Mouse (Mus musculus) heart, embryonic 14.5 days (tissue): ENCODE results near the gene AC153137.1. TPM values are rescaled to one million over a fixed set of nuclear protein-coding genes. Genes with fewer than 3 reads are reported as not detected.

Experiments
- ATAC-seq: fragments of 200-750 bp; cut with Nextera tagmentation; 2 replicates; pipeline ENCODE4 v1.8.0; 2017; ENCODE audit warnings: low read depth, moderate TSS enrichment; ENCODE audit not compliant: insufficient number of reproducible peaks, insufficient read depth, low FRiP score
- H3K27ac ChIP-seq, 2 experiments: fragments of 200-500 bp in 1 of 2; fragments of 300-500 bp in 1 of 2; sonication (generic) in 1 of 2; replicated peaks in 1 of 2; 2 replicates each; pipeline ENCODE4 v1.5.1; 2012 to 2014; ENCODE audit warnings: low read depth in 2 of 2, low read length in 2 of 2, control low read depth in 1 of 2, mild to moderate bottlenecking in 1 of 2, mixed read lengths in 1 of 2; ENCODE audit not compliant: control insufficient read depth in 1 of 2, insufficient read depth in 1 of 2
- H3K27me3 ChIP-seq: fragments of 300-500 bp; sonication (generic); 2 replicates; pipeline ENCODE4 v1.6.1; 2014; ENCODE audit warnings: mild to moderate bottlenecking, low read length, control low read depth; ENCODE audit not compliant: control insufficient read depth, insufficient read depth
- H3K36me3 ChIP-seq: fragments of 300-500 bp; sonication (generic); 2 replicates; pipeline ENCODE4 v1.6.1; 2014; ENCODE audit warnings: mild to moderate bottlenecking, control low read depth, low read length, mixed read lengths; ENCODE audit not compliant: control insufficient read depth, insufficient read depth
- H3K4me1 ChIP-seq, 2 experiments: fragments of 200-500 bp in 1 of 2; fragments of 300-500 bp in 1 of 2; sonication (generic) in 1 of 2; 2 replicates each; pipeline ENCODE4 v1.6.1; 2012 to 2014; ENCODE audit warnings: low read length in 2 of 2, control low read depth in 1 of 2, mixed read lengths in 1 of 2; ENCODE audit not compliant: control insufficient read depth in 2 of 2, insufficient read depth in 2 of 2
- H3K4me2 ChIP-seq: fragments of 300-500 bp; sonication (generic); 2 replicates; pipeline ENCODE4 v1.6.1; 2014; ENCODE audit warnings: mild to moderate bottlenecking, low read length
- H3K4me3 ChIP-seq, 2 experiments: fragments of 200-500 bp in 1 of 2; fragments of 300-500 bp in 1 of 2; sonication (generic) in 1 of 2; 2 replicates each; pipeline ENCODE4 v1.5.1; 2012 to 2014; ENCODE audit warnings: low read length in 2 of 2, mild to moderate bottlenecking in 2 of 2, control low read depth in 1 of 2, low read depth in 1 of 2, moderate library complexity in 1 of 2; ENCODE audit not compliant: control insufficient read depth in 1 of 2, insufficient read depth in 1 of 2
- H3K9ac ChIP-seq: fragments of 300-500 bp; sonication (generic); 2 replicates; pipeline ENCODE4 v1.6.1; 2014; ENCODE audit warnings: mild to moderate bottlenecking, low read length
- H3K9me3 ChIP-seq: fragments of 300-500 bp; sonication (generic); 2 replicates; pipeline ENCODE4 v1.6.1; 2016; ENCODE audit warnings: low read length, control low read depth; ENCODE audit not compliant: control insufficient read depth
- WGBS: fragments of 180-500 bp; shearing (Covaris S2); extraction: QIAGEN DNeasy Blood & Tissue Kit; methylation state at CpG from one replicate; pipeline ENCODE4 v1.1.7; 2014; 5-methylcytosine and 5-hydroxymethylcytosine counted together
- polyA plus RNA-seq: library from polyadenylated mRNA; unstranded; fragments of >200 nt; fragmentation: Nextera tagmentation; extraction: Ambion mirVana; gene quantifications from 2 replicates; pipeline ENCODE4 v1.2.1, GENCODE M21; 2014

AC153137.1 gene
- polyA plus RNA-seq, 1 experiment from 2014 or later, result not detected

- Histone ChIP-seq H3K4me3 (peak overlapping the region in 1 of 2 experiments; percentile 78; a peak in 2 of 4 replicates), H3K36me3 (peaks cover 5% of the 10 kb centered on the region), H3K9me3 (no peaks in the 10 kb centered on the region), H3K9ac (peak overlapping the region; percentile 82), H3K27me3 (no peaks in the 10 kb centered on the region), H3K4me1 (peaks cover 0 to 7% of the 10 kb centered on the region in 2 experiments; a peak in 3 of 4 replicates), H3K27ac (peak overlapping the region; percentile 99 to 100), H3K4me2 (peak overlapping the region; percentile 66)
- 53% methylated on average over 5 of the region's 5 CpGs for WGBS
- ATAC-seq, result no peak
Observed at GRCm38 (mm10) chr1:30950456-30950835, 27.3 kb downstream of the AC153137.1 start.

DNA sequence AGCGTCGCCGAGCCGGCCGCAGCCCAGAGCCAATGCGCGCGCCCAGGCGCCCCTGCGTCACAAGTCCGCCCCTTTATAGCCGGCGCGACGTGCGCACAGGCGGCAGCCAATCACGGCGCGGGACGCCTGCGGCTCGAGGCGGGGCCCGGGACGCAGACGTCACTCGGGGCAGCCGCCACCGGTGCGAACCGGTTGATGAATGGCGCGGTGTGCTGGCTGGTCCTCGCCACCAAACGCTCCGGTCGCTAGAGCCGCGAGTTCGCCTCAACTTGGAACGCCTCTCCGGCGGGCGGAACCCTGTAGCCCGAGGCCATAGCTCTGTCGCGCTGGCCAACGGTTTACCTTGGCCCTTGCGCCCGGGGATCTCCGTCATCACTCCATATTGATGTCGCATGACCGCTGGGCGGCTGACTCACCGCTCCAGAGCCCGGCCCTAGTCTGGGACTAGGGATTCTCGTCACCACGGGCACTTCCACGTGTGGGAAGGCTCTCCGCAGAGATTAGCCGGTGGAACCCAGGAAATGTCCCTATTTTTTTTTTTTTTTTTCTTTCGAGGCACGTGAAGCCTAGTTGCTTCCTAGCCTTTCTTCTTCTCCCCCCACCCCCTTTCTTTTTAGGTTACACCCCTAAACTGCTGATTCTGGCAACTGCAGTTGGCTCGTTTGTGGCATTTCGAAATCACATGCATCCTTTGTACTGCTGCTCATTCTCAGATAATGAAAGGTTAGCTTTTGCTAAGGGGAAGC, 27.9 kb downstream of the AC153137.1 start:
- no peaks in the 10 kb centered on the region for H3K27me3 ChIP-seq
- H3K9me3 ChIP-seq, result no peaks in the 10 kb centered on the region
- peak overlapping the region; percentile 78 to 97 for H3K4me3 ChIP-seq
- H3K36me3 ChIP-seq, result peaks cover 10% of the 10 kb centered on the region
- H3K4me2 ChIP-seq, result peak overlapping the region; percentile 66
- under 1% methylated on average over 65 of the region's 66 CpGs for WGBS
- peak; percentile 99 for ATAC-seq
- peaks cover 0 to 7% of the 10 kb centered on the region in 2 experiments; a peak in 3 of 4 replicates for H3K4me1 ChIP-seq
- peak overlapping the region; percentile 96 for H3K9ac ChIP-seq
- H3K27ac ChIP-seq, result peak overlapping the region; percentile 99 to 100

DNA sequence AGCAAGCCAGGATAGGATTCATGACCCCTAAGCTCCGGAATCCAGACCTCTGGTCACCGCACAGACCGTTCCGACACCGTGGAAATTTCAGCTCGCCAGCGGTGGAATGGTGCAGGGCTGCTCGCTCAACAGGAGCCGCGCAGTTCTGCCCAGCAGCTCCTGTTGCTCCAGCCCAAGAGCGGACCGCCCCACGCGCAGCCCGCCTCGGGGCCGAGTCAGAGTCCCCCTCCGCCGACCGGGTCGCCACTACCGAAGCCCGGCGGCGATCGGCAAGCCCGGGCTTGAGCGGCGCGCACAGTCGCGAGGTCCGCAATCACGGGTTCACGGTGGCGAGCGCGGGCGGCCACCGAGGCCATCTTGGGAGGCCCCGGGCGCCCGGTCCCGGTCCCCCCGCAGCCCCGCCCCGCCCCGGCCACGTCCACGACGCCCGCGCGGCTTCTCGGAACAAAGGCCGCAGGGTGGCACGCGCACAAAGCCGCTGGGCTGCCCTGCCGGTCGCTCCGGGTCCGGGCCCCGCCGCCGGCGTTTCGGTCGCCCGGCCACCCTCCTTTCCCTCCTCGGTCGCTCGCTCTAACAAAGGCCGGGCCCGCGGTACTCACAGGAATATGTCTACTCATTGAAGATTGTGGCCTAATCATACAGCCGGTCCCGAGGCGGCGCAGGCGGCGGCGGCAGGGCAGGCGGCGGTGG, 28.7 kb downstream of the AC153137.1 start:
- WGBS, result under 1% methylated on average over 71 of the region's 85 CpGs
- H3K36me3 ChIP-seq, result peaks cover 18% of the 10 kb centered on the region
- no peaks in the 10 kb centered on the region for H3K9me3 ChIP-seq
- H3K4me3 ChIP-seq, result peak overlapping the region; percentile 77 to 78
- ATAC-seq, result peak; percentile 68
- no peaks in the 10 kb centered on the region for H3K27me3 ChIP-seq
- H3K27ac ChIP-seq, result peak overlapping the region; percentile 89 to 99
- peak overlapping the region; percentile 96 for H3K9ac ChIP-seq
- H3K4me1 ChIP-seq, result peaks cover 0 to 7% of the 10 kb centered on the region in 2 experiments; a peak in 3 of 4 replicates
- H3K4me2 ChIP-seq, result peak overlapping the region; percentile 76

DNA sequence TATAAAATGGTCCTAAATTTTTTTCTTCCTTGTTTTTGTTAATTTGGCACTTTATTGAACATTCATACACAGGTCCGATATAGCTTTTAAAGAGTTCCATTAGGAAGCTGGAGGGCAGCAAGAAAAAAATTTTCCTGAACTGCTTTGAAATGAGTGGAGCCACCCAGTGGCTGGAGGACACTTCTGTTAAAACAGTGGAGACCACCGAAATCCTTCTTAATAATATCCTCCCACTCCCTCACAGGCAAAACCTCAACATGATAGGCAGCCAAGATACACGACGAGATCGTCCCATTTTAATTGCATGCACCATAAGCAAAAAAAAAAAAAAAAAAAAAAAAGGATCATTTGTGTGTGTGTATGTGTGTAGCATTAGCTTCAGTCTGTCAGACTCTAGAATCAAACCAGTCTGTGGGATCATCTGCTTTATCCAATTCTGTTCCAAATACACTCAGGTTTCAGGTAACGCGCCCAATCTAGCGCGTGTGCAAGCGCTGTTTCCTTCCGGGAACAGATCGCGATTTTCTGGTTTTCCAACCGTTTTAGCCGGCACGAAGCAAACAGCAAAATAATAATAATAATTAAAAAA, 29.3 kb downstream of the AC153137.1 start:
- Histone ChIP-seq H3K27ac (peak overlapping the region; percentile 89 to 99), H3K4me3 (peak overlapping the region; percentile 77 to 78), H3K36me3 (peaks cover 25% of the 10 kb centered on the region), H3K4me1 (peaks cover 0 to 7% of the 10 kb centered on the region in 2 experiments; a peak in 3 of 4 replicates), H3K27me3 (no peaks in the 10 kb centered on the region), H3K9me3 (no peaks in the 10 kb centered on the region), H3K4me2 (peak overlapping the region; percentile 76), H3K9ac (peak overlapping the region; percentile 96)
- ATAC-seq, result no peak
- WGBS, result under 1% methylated on average over 16 of the region's 16 CpGs

DNA sequence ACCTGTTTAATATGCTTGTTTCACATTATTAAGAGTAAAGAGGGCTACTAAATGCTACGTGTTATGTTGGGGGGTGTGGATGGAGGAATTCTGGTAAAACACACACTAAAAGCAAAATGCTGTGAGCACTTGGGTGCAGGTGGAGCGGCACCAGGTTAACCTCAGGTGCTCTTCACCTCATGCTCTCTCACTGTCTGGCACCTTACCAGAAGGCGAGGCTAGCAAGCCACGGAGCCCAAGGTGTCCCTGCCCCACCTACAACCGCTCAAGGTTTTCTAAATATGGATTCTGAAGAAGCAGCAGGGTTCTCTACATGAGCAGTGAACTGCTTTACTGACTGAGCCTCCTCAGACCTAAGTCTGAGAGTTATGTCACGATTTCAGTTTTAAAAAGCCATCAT, 32.6 kb downstream of the AC153137.1 start:
- Histone ChIP-seq H3K27me3 (no peaks in the 10 kb centered on the region), H3K4me3 (no peak overlapping the region), H3K9ac (no peak overlapping the region), H3K36me3 (peaks cover 37% of the 10 kb centered on the region), H3K4me2 (no peak overlapping the region), H3K4me1 (peaks cover 0 to 7% of the 10 kb centered on the region in 2 experiments; a peak in 2 of 4 replicates), H3K9me3 (no peaks in the 10 kb centered on the region), H3K27ac (no peak overlapping the region)
- ATAC-seq, result no peak
- 90% methylated on average over 6 of the region's 6 CpGs for WGBS

GRCm38 (mm10) chr1:30940571-30940970, 37.2 kb downstream of the AC153137.1 start:
- Histone ChIP-seq H3K27me3 (no peaks in the 10 kb centered on the region), H3K27ac (no peak overlapping the region), H3K36me3 (peaks cover 33% of the 10 kb centered on the region), H3K9ac (no peak overlapping the region), H3K4me1 (peaks cover 0 to 4% of the 10 kb centered on the region in 2 experiments; a peak in 1 of 4 replicates), H3K4me2 (no peak overlapping the region), H3K4me3 (no peak overlapping the region), H3K9me3 (no peaks in the 10 kb centered on the region)
- no peak for ATAC-seq
- WGBS, result 40% methylated on average over 3 of the region's 3 CpGs

GRCm38 (mm10) chr1:30938392-30938791, 39.4 kb downstream of the AC153137.1 start:
- Histone ChIP-seq H3K27me3 (no peaks in the 10 kb centered on the region), H3K9ac (no peak overlapping the region), H3K4me2 (no peak overlapping the region), H3K4me1 (peaks cover 0 to 4% of the 10 kb centered on the region in 2 experiments; a peak in 1 of 4 replicates), H3K9me3 (no peaks in the 10 kb centered on the region), H3K4me3 (no peak overlapping the region), H3K27ac (no peak overlapping the region), H3K36me3 (peaks cover 11% of the 10 kb centered on the region)
- 67% methylated on average over 7 of the region's 7 CpGs for WGBS
- no peak for ATAC-seq
